Comparison of ENCODE assay signal across 29 mouse cellular contexts in the genomic region with DNA sequence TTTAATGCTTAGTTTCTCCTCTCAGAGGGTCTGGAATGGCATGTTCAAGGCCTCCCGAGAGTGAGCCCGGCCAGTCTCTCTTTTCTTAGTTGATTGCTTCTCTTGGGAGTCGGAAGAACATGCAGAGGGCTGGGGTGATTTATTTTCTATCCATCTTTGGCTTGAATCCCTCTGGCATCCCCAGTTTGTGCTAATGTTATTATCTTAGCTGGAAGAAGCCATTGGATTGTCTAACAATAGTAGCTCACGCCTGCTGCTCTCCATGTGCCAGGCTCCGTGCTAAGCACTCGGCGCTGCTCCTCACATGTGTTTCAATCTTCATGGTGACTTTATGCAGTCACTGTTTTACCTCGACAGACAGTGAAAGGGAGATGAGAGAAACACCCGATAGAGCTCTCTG.
DNase-seq lines count a peak whose midpoint lies in the region; ATAC-seq lines count a peak whose summit lies in the region.
"Had no signal": no experiment of that assay in that cellular context is flagged by ENCODE, and none has a peak within 500 bp of the region (broad histone marks: within the 10 kb centered on the region; RNA-seq: fewer than 3 reads in every experiment).

No protein-coding gene starts in this region.

- no peaks in the 10 kb centered on the region for H3K9me3 ChIP-seq in heart, embryonic 13.5 days
- H3K9me3 ChIP-seq: embryonic facial prominence, embryonic 13.5 days; forebrain, embryonic 12.5 days; G1E; intestine, embryonic 15.5 days; limb, embryonic 13.5 days; lung, embryonic 15.5 days; megakaryocyte, embryonic 14.5 days; midbrain, embryonic 13.5 days had no signal

- peak overlapping the region; percentile 52; the same call in 1 of the 2 replicates for H3K27ac ChIP-seq in heart, embryonic 13.5 days (replicated peaks)
- H3K27ac ChIP-seq: embryonic facial prominence, embryonic 13.5 days; forebrain, embryonic 12.5 days; hindbrain, postnatal 0 days; intestine, embryonic 15.5 days; limb, embryonic 13.5 days; lung, embryonic 15.5 days; midbrain, embryonic 13.5 days had no signal

- intact Hi-C loops in heart, postnatal 25 days (cut with DNase I) = no loop called here

- H3K9ac ChIP-seq in heart, embryonic 13.5 days = 0 out of 2 replicates have a peak overlapping the region, but pooled peaks have one; percentile 47
- H3K9ac ChIP-seq: embryonic facial prominence, embryonic 13.5 days; forebrain, embryonic 12.5 days; intestine, embryonic 15.5 days; limb, embryonic 13.5 days; lung, embryonic 15.5 days; midbrain, embryonic 13.5 days had no signal

- no peaks in the 10 kb centered on the region for H3K27me3 ChIP-seq in heart, embryonic 13.5 days (replicated peaks)
- H3K27me3 ChIP-seq: embryonic facial prominence, embryonic 13.5 days; forebrain, embryonic 12.5 days; intestine, embryonic 15.5 days; limb, embryonic 13.5 days; lung, embryonic 15.5 days; megakaryocyte, embryonic 14.5 days; midbrain, embryonic 13.5 days; Patski had no signal

- H3K4me1 ChIP-seq in heart, embryonic 13.5 days = peaks cover 60% of the 10 kb centered on the region
- H3K4me1 ChIP-seq: forebrain, embryonic 12.5 days had no signal

- 62% methylated on average over 9 of the region's 9 CpGs for WGBS in heart, embryonic 13.5 days

- no peak overlapping the region for H3K4me3 ChIP-seq in heart, embryonic 13.5 days
- H3K4me3 ChIP-seq: embryonic facial prominence, embryonic 13.5 days; forebrain, embryonic 12.5 days; intestine, embryonic 15.5 days; limb, embryonic 13.5 days; lung, embryonic 15.5 days; megakaryocyte, embryonic 14.5 days; midbrain, embryonic 13.5 days had no signal

- no peak for DNase-seq in frontal cortex, postnatal 36 days (ENCODE audit: low spot score in 2 of 2)
- DNase-seq in heart, postnatal 25 days (ENCODE audit: low spot score) = no peak
- DNase-seq in kidney, postnatal 14 days = peak; percentile 38
- DNase-seq in kidney, adult 18-20 months = no peak
- DNase-seq in testis, postnatal 14 days (ENCODE audit: low spot score) = peak; percentile 42
- no peak for DNase-seq in testis, postnatal 10 days (ENCODE audit: low spot score)
- DNase-seq: adrenal gland, postnatal 14 days; cerebellum, adult 11-12 months; cerebellum, adult 9-11 months; embryo, embryonic 11 days; kidney, postnatal 25 days; lung, postnatal 4 days; retina, postnatal 1 day; right cerebral cortex, postnatal 14 days; thymus, adult 2 months; thymus, postnatal 36 days had no signal

- H3K36me3 ChIP-seq in heart, embryonic 13.5 days = no peaks in the 10 kb centered on the region
- H3K36me3 ChIP-seq: embryonic facial prominence, embryonic 13.5 days; forebrain, embryonic 12.5 days; G1E; intestine, embryonic 15.5 days; limb, embryonic 13.5 days; lung, embryonic 15.5 days; midbrain, embryonic 13.5 days had no signal

- H3K4me2 ChIP-seq in heart, embryonic 13.5 days = no peak overlapping the region
- H3K4me2 ChIP-seq: embryonic facial prominence, embryonic 13.5 days; forebrain, embryonic 12.5 days; intestine, embryonic 15.5 days; limb, embryonic 13.5 days; liver, embryonic 11.5 days; lung, embryonic 15.5 days; midbrain, embryonic 13.5 days had no signal

- ATAC-seq in frontal cortex, adult (ENCODE audit: low TSS enrichment) = 0 out of 2 replicates have a peak, but pooled peaks have one; percentile 44
- no peak for ATAC-seq in heart, embryonic 13.5 days (ENCODE audit: extremely low read depth, insufficient number of reproducible peaks, low FRiP score, low TSS enrichment)
- ATAC-seq: intestine, embryonic 15.5 days; midbrain, embryonic 13.5 days; Patski had no signal

Comparison
In these comparisons a context has a peak if more than half of its experiments do, and no peak if none do; other contexts are left out.
1. DNase-seq: peak in kidney, postnatal 14 days (single experiment) and testis, postnatal 14 days (single experiment); none in frontal cortex, postnatal 36 days (0 of 2), heart, postnatal 25 days (single experiment), kidney, adult 18-20 months (single experiment) and testis, postnatal 10 days (single experiment).